Mouse (Mus musculus): ENCODE data around the gene Foxn3.
"Not testable (repeated sequence)": the region's sequence is repeated elsewhere in the genome, so short reads cannot be mapped to it uniquely, and the experiment has no call there.

The Foxn3 gene

DNA sequence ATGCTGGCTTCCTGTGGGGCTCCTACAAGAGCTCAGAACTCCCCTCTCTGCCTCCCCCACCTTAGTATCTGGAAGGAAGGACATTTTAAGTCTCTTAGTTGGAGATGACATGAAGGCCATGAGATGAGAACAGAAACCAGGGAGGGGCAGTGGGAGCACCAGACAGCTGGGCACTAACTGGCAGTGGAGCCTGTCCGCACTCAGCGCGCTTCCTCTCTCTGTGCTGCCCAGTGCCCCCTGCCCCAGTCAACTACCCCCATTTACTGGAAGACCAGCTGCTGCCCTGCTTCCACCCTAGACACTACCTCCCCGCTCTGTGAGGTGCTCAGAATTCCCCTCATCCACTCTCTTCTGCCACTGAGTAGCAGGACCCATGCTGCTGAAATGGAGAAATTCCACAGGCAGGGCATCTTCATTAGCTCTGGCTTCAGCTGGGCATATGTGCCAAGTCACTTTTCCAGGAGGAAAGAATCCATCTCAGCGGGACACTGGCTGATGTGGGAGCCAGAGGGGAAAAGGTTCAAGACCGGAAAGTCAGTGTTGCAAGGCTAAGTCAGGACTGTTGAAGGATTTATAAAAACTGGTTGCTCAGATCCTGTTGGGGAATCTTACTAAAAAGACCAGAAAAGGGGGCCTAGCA lies 335.9 kb downstream of the Foxn3 start:
- in situ Hi-C loops (cut with MboI, MseI) = no loop called here

GRCm38 (mm10) chr12:99224863-99225603 lies 338.3 kb downstream of the Foxn3 start:
- in situ Hi-C loops (cut with MboI, MseI) = no loop called here

GRCm38 (mm10) chr12:99221087-99221846 lies 342.1 kb downstream of the Foxn3 start:
- in situ Hi-C loops (cut with MboI, MseI) = no loop called here

GRCm38 (mm10) chr12:99220333-99220732 lies 343.0 kb downstream of the Foxn3 start:
- in situ Hi-C loops (cut with MboI, MseI) = no loop called here

- in situ Hi-C loops (cut with MboI, MseI) = no loop called here
Measured at GRCm38 (mm10) chr12:99219812-99220211, 343.6 kb downstream of the Foxn3 start.

GRCm38 (mm10) chr12:99217145-99217698 lies 346.2 kb downstream of the Foxn3 start:
- in situ Hi-C loops (cut with MboI, MseI) = no loop called here

- in situ Hi-C loops (cut with MboI, MseI) = no loop called here
Measured at GRCm38 (mm10) chr12:99216341-99216761, 347.0 kb downstream of the Foxn3 start.

DNA sequence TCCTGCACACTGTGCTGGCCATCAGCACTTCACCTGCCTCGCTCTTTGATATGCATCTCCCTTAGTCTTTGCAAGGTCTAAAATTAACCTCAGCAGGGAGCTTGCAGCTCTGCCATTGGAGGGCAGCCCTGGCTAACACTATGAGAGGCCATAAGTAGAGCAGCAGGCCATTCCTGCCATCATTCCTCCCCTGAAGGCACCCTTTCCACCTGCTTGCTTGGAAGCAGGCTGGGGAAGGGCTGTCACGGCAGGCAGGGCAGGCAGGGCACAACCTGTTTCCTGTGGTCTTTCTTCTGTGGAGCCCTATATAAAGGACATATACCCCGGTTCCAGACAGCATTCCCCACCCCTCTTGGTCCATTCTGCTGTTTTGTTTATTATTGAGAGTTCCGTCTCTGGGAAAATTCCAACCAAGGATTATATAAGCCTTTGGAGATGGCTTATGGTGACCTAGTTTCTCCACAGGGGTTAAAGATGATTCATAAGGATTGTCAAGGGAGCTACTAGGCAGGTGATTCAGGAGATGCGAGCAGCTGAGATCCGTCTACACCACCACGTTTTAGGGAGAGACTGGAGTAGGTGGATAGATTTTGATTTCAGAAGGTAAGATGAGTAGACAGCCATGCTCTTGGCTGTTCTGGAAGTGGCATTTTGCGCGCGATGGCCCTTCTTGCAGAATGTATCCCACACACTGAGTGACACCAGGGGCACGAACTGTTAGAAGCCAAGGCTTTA lies 347.7 kb downstream of the Foxn3 start:
- in situ Hi-C loops (cut with MboI, MseI) = no loop called here

DNA sequence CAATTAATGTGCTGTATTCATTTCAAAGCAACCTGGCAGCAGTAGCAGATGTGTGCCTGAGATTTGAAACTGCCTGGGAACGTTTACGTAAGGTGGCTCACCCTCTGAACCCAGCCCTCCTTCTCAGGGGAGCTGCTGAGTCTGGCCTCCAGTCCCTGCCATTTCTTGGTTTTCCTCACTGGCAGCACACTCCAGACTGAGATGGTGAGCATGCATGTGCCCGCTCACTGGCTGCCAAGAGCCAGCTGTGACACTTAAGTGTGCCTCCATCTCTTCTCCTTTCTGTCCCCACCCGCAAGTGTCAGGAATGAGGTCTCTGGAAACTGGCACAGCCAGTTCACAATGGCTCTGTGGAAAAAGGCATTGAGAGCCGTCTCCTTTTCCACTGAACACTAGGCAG lies 349.3 kb downstream of the Foxn3 start:
- in situ Hi-C loops (cut with MboI, MseI) = no loop called here

DNA sequence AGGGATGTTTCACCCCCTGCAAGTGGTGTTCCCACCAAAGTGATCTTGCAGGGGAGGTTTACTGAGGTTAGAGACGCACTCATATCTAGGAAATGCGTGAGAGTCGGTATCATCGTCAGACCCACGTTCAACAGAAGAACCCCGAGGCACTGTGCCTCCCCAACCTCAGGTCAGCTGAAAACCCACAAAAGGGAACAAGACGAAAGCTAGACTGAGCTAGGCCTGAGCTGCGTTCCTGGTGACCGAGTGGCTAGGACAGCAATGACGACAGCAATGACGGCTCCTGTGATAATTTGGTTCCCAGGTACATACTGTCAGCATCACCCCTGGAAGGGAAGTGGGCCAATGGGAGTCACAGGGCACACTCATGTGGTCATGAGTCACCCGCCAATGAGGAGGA lies 350.2 kb downstream of the Foxn3 start:
- in situ Hi-C loops (cut with MboI, MseI) = no loop called here

GRCm38 (mm10) chr12:99209801-99210200 lies 353.6 kb downstream of the Foxn3 start:
- in situ Hi-C loops (cut with MboI, MseI) = no loop called here

DNA sequence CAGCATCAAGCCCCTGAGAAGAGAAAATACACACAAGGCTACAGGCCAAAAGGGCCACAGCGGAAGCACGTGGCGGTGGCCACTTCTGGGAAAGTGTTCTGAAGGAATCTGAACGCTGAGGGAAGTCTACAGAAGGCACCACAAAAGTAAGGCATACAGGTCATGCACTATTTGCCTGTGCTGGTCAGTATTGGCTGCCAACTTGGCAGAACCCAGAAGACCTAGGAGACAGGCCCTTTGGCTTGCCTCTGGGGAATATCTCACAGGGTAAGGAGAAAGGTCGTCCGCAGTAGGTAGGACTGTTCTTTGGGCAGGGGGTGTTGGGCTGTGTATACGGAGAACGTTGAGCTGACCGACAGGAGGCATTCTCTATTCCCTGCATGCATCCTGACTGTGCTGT lies 355.1 kb downstream of the Foxn3 start:
- in situ Hi-C loops (cut with MboI, MseI) = no loop called here

DNA sequence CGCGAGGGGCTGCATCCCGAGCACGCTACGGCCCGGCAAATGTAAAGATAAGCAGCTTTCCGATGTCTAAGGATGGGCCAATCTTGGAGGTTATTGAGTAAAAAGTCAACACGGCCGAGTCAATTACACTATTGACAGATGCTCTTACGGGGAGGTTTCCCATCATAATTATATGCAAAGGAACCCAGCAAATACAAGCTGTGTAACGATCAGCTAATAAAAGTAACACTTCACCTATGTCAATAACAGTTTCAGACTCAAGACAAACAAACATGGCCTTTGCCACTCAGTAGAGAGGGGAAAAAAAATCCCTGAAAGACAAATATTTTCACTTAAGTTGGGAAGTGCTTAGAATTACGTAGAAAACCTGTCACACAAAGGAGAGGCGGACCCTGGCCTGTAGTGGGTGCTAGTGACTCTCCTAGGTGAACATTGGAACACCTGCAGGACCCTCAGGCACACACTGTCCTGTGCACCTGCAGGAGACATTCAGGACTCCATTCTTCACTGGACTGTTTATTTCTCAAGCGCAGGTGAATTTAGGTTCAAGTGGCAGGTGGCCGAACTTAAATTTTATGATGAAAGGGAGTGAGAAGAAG lies 356.3 kb downstream of the Foxn3 start:
- in situ Hi-C loops (cut with MboI, MseI) = no loop called here

GRCm38 (mm10) chr12:99205734-99206133 lies 357.6 kb downstream of the Foxn3 start:
- in situ Hi-C loops (cut with MboI, MseI) = no loop called here

- in situ Hi-C loops (cut with MboI, MseI) = no loop called here
Measured at GRCm38 (mm10) chr12:99199124-99199483, 364.3 kb downstream of the Foxn3 start.

- in situ Hi-C loops (cut with MboI, MseI) = no loop called here
Measured at GRCm38 (mm10) chr12:99198428-99199123, 364.8 kb downstream of the Foxn3 start.

DNA sequence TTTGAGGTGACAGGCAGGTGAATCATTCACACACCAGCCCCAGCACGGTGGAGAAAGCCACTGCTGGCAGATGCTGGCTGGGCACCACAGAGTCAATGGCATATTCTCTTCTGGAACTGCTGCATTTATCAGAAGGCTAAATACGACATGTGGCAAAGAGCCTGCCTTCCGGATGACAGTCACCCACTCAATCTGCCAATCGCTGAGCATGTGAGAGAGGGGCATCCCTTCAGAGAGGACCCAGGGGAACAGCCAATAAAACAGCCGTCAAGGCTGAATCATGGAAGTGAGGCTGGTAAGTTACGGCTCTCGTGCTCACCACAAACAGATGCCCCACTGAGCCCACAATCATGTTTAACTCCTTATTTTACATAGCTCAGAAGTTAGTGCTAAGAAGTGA lies 366.4 kb downstream of the Foxn3 start:
- in situ Hi-C loops (cut with MboI, MseI) = no loop called here

- in situ Hi-C loops (cut with MboI, MseI) = no loop called here
Measured at GRCm38 (mm10) chr12:99195655-99196054, 367.7 kb downstream of the Foxn3 start.

DNA sequence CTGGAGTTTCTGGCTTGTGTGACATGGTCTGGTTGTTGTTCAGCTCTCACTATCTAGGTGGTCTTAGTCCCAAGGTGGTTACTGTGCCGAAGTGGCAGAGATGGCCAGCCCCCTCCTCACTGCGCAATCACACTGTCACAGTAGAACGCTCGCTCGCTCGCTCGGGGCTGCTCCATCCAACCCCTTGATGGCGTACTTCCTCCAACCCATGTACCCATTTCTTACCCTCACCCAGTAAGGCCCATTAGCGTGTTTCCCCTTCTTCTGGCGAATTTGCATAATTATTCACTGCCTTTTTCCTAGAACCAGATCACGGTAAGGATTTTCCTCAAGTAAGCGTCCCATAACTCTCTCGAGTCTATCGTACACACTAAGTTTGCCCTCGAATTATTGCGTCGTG lies 369.3 kb downstream of the Foxn3 start:
- in situ Hi-C loops (cut with MboI, MseI) = not testable (repeated sequence)

GRCm38 (mm10) chr12:99187671-99188070 lies 375.7 kb downstream of the Foxn3 start:
- in situ Hi-C loops (cut with MboI, MseI) = no loop called here

GRCm38 (mm10) chr12:99186239-99186638 lies 377.1 kb downstream of the Foxn3 start:
- in situ Hi-C loops (cut with MboI, MseI) = no loop called here

All from T-helper 1 cell (primary cell).